8 mouse cellular contexts compared by ENCODE assay signal in the genomic region with DNA sequence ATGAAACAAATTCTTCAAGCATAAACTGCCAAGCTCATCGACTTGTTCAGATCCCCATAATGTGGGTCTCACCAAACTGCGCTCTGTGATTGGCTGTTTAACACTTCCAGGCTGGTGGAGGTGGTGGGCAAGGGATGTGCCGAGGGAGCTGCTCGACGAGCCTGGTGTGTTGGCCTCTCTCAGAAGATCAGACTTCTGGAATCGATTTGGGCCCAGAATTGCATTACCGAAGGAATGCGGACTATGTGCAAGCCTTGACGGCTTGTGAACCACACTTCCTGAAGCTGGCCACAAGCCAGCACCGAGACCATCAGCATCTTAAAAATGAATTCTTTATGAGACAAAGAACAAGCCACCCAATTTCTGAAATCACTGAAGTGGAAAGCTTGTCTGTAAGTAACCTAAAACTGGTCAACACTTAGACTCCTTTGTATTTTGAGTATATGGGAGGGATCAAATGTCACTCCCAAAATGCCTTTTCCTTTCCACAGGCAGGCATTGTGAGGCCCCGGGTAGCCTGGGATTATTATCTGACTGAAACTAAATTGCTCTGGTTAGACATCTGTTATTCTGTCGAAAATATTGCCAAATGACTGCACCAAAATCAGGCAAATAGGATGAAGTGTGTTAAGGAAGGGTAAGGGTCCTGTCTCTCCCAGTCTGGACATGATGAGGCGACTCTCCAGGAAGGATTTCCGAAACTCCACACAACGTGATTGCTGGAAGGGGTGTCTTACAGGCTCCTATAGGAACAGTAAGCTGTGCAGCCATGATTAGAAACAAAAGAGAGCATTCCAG.
A peak's percentile ranks its signal among the peaks of the same experiment; 100 is the strongest.
DNase-seq lines count a peak whose midpoint lies in the region; ATAC-seq lines count a peak whose summit lies in the region.

No protein-coding gene starts in this region.

- intact Hi-C loops in left cerebral cortex, postnatal 4 days (cut with DNase I): no loop called here

- no peak overlapping the region for H3K4me2 ChIP-seq in kidney, embryonic 16.5 days (replicated peaks; ENCODE audit: low read depth, low read length)
- H3K4me2 ChIP-seq in hindbrain, embryonic 16.5 days (ENCODE audit: low read length): peak overlapping the region; percentile 6; the same call in 1 of the 2 replicates
- peak overlapping the region; percentile 49 for H3K4me2 ChIP-seq in midbrain, embryonic 14.5 days (ENCODE audit: low read length)

- no peak for DNase-seq in kidney, adult 9 months
- peak; percentile 71 for DNase-seq in embryo, embryonic 9.5 days (ENCODE audit: extremely low spot score)
- DNase-seq in midbrain, embryonic 14.5 days: peak; percentile 79
- no peak for DNase-seq in left cerebral cortex, postnatal 4 days
- DNase-seq in thymus, postnatal 25 days: no peak
- DNase-seq in frontal cortex, postnatal 10 days (ENCODE audit: low spot score in 2 of 2): no peak

- H3K4me1 ChIP-seq in kidney, embryonic 16.5 days (ENCODE audit: insufficient read depth, low read length): peaks cover 16% of the 10 kb centered on the region
- peaks cover 13% of the 10 kb centered on the region for H3K4me1 ChIP-seq in hindbrain, embryonic 16.5 days (ENCODE audit: control insufficient read depth, insufficient read depth, low read depth, low read length)
- H3K4me1 ChIP-seq in midbrain, embryonic 14.5 days (ENCODE audit: control insufficient read depth, insufficient read depth, low read length): peaks cover 27% of the 10 kb centered on the region

- H3K4me3 ChIP-seq in kidney, embryonic 16.5 days (ENCODE audit: low read length): no peak overlapping the region
- H3K4me3 ChIP-seq in hindbrain, embryonic 16.5 days (ENCODE audit: low read length): no peak overlapping the region
- peak overlapping the region; percentile 20; the same call in 1 of the 2 replicates for H3K4me3 ChIP-seq in midbrain, embryonic 14.5 days (replicated peaks; ENCODE audit: low read depth, low read length)

- no peak overlapping the region for H3K9ac ChIP-seq in kidney, embryonic 16.5 days (replicated peaks; ENCODE audit: low read length)
- peak overlapping the region; percentile 33; the same call in 1 of the 2 replicates for H3K9ac ChIP-seq in hindbrain, embryonic 16.5 days (ENCODE audit: low read depth, low read length)
- H3K9ac ChIP-seq in midbrain, embryonic 14.5 days (replicated peaks; ENCODE audit: low read length): peak overlapping the region; percentile 13; the same call in 1 of the 2 replicates

- whole genome bisulfite sequencing in kidney, embryonic 16.5 days: 35% methylated on average over 15 of the region's 15 CpGs
- WGBS in hindbrain, embryonic 16.5 days: 35% methylated on average over 15 of the region's 15 CpGs
- 12% methylated on average over 15 of the region's 15 CpGs for WGBS in midbrain, embryonic 14.5 days

- peak overlapping the region; percentile 74; the same call in 1 of the 2 replicates for H3K27ac ChIP-seq in kidney, embryonic 16.5 days (ENCODE audit: low read length)
- H3K27ac ChIP-seq in hindbrain, embryonic 16.5 days (ENCODE audit: low read depth, low read length): peak overlapping the region; percentile 69
- peak overlapping the region; percentile 84 for H3K27ac ChIP-seq in midbrain, embryonic 14.5 days (replicated peaks; ENCODE audit: low read depth, low read length)

- no peaks in the 10 kb centered on the region for H3K27me3 ChIP-seq in kidney, embryonic 16.5 days (ENCODE audit: insufficient read depth, low read length)
- no peaks in the 10 kb centered on the region for H3K27me3 ChIP-seq in hindbrain, embryonic 16.5 days (replicated peaks; ENCODE audit: control insufficient read depth, insufficient read depth, low read length)
- no peaks in the 10 kb centered on the region for H3K27me3 ChIP-seq in midbrain, embryonic 14.5 days (ENCODE audit: control insufficient read depth, insufficient read depth, low read length)

- ATAC-seq in kidney, embryonic 16.5 days (ENCODE audit: low FRiP score, low TSS enrichment): no peak
- ATAC-seq in hindbrain, embryonic 16.5 days: peak; percentile 20; the same call in 1 of the 2 replicates
- ATAC-seq in midbrain, embryonic 14.5 days (ENCODE audit: low FRiP score, low TSS enrichment): peak; percentile 75; the same call in 1 of the 2 replicates

- H3K9me3 ChIP-seq in kidney, embryonic 16.5 days (ENCODE audit: low read length): no peaks in the 10 kb centered on the region; the same call in 1 of the 2 replicates
- no peaks in the 10 kb centered on the region for H3K9me3 ChIP-seq in hindbrain, embryonic 16.5 days (ENCODE audit: control insufficient read depth, low read length)
- H3K9me3 ChIP-seq in midbrain, embryonic 14.5 days (ENCODE audit: control insufficient read depth, low read length): no peaks in the 10 kb centered on the region

- no peaks in the 10 kb centered on the region for H3K36me3 ChIP-seq in kidney, embryonic 16.5 days (ENCODE audit: insufficient read depth, low read length)
- H3K36me3 ChIP-seq in hindbrain, embryonic 16.5 days (ENCODE audit: control insufficient read depth, insufficient read depth, low read length): no peaks in the 10 kb centered on the region
- H3K36me3 ChIP-seq in midbrain, embryonic 14.5 days (ENCODE audit: control insufficient read depth, insufficient read depth, low read length): no peaks in the 10 kb centered on the region

Comparison
In these comparisons a context has a peak if more than half of its experiments do, and no peak if none do; other contexts are left out.
1. DNase-seq: peak in embryo, embryonic 9.5 days (single experiment) and midbrain, embryonic 14.5 days (single experiment); none in kidney, adult 9 months (single experiment), left cerebral cortex, postnatal 4 days (single experiment), thymus, postnatal 25 days (single experiment) and frontal cortex, postnatal 10 days (0 of 2).
2. Peak in every context shown above with its lines, with median percentiles within 50 percentile points of each other: H3K27ac ChIP-seq.